Mouse (Mus musculus) cerebellum, adult 8-10 months (tissue): Measurements from ENCODE around the gene Zc3h8.

ENCODE experiments used
- DNase-seq: peaks from one replicate; pipeline ENCODE4 v3.0.0; 2022

Gene Zc3h8

DNA sequence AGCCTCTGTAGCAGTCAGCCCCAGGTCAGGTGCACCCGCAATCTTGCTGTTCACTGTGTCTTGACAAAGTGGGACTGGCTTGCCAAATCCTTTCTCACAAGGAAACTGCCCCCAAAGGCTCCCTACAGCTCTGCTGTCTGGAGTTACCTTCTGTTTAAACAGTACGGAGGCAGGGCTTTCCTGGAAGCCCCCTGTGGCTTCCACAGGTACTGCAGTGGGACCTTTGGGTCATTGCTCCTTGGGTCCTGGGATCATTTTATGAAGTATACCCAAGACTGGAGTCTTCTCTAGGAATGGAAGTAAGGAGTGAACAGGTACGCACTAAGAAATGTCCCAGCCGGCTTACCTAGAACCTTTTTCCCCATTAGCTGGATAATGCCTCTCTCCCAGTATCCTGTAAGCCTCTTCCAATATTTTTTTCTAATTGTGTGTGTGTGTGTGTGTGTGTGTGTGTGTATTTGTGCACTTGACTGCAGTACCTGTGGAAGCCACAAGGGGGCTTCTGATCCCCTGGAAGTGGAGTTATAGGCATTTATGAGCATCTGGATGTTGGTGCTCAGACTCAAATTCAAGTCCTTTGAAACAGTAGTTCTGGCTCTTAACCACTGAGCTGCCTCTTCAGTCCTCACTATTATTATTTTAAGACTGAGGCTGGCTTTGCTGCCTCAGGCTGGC, 53.1 kb downstream of the Zc3h8 start:
- DNase-seq, result no peak

DNA sequence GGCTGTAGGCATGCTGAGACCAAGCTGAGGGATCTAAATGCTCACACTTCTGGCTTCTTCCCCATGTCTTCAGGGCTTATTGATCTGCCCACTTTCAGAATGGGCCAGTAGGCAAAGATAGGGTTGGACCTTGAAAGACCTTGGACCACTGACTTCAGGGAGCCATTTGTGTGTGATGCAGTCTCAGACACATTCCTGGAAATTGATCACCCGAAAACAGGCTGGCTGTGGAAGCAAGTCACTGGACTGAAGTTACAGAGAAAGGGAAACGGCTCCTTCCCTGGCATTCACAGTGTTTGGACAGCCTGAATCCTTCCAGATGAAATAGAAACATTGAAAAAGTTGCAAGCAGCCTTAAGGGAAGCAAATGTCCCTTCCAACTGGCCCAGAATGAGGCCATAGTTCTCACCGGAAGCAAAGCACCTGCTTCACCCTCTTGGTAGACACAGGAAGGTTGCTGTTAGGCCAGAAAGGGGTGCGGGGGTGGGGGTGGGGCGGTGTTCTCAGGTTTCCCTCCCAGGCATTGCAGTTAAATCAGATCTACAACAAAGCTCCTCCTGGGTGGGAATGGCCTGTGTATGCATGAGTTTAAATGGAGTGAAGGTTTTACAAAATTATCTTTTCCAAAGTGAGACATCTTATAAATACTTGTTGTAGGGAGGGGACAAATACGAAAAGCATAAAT, 55.9 kb downstream of the Zc3h8 start:
- no peak for DNase-seq

DNA sequence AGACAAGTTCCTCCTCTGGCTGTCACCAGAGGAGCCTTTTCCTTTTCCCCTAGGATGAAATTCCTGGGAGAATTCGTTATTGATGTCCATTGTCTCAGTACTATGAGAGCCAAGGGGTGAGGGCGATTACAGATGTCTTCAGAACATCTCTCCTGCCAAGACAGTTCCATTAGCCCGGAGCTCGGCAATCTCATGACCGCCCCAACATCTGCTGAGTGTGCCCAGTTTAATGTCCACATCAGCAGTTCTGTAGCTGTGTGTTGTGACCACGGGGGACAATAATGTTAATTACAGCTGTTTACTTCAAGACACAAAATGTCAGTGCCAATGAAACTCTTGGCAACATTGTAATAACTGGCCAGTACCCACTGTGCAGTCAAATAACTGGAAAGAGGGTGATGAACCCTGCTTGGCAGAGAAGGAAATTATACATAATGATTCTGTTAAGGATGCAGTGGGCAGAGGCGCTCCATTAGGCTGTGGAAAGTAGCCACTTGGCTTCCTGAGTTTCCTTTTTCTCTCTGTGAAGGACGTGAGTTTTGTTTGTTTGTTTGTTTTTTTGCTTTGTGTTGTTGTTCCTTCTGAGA, 58.6 kb downstream of the Zc3h8 start:
- no peak for DNase-seq

DNA sequence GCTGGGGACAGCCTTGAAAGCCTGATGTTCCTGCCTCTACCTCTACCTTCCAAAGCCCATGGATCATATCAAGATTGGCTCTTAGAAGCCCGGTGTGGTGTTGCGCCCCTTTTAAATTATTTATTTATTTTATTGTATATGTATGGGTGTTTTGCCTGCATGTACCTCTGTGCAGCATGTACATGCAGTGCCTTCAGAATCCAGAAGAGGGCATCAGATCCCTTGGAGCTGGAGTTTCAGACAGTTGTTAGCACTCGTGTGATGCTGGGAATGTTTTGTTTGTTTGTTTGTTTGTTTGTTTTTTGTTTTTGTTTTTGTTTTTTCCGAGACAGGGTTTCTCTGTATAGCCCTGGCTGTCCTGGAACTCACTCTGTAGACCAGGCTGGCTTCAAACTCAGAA, 62.6 kb downstream of the Zc3h8 start:
- no peak for DNase-seq
